ENCODE assay signal across 8 mouse cellular contexts in the genomic region with DNA sequence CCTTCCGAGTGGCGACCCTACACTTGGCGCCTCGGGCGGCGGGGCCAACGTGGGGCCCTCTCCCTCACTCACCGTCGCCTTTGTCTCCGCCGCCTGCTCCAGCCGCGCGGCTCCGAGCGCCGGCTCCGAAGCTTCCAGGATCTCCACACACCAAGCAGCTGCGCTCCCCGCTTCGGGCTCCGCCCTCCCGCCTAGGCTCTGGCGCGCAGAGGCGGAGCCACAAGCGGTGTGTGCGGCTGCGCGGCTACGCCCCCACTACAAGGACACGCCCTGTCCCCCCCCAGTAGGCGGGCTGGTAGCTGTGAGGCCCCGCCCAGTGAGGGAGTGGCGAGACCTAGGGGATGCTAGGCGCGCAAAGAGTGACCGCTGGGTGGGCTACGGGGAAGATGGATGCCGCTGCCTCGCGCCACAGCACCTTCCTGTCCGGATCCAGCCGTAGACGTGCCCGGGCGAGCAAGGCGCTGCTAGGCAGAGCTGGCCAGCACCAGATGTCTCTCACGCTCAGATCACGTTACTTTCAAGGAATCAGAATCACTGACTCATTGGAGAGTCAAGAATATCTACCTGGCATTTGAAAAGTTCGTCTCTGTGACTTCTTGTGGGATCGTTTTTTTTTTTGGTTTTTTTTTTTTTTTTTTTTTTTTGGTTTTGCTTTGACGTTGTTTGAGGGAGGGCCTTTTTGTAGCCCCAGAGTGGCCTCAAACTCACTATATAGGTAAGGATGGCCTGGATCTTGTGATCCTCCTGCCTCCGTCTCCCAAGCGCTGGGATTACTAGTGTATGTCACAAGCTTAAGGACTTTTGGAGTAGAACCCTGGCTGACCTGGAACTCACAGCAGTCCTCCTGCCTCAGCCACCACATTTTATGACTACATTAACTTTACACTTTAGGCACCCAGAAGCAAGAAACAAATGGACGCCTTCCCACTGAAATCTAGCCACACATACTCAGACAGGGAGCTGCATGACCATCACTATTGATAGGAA. TPM values are rescaled to one million over a fixed set of nuclear protein-coding genes. Genes with fewer than 3 reads are reported as not detected.
A peak's percentile ranks its signal among the peaks of the same experiment; 100 is the strongest.
DNase-seq lines count a peak whose midpoint lies in the region; ATAC-seq lines count a peak whose summit lies in the region.

A gene (minus strand): TSS at position 188 of the 987 bp plus-strand sequence.

- ATAC-seq in megakaryocyte progenitor cell, adult 5-6 weeks (replicated peaks; ENCODE audit: poor library complexity) = peak; percentile 98

- DNase-seq in adipocyte (ENCODE audit: low spot score) = peak; percentile 93
- DNase-seq in embryo, embryonic 10 days (ENCODE audit: low spot score) = peak; percentile 99
- peak; percentile 96 for DNase-seq in gastrocnemius, postnatal 10 days
- peak; percentile 97 for DNase-seq in induced T-regulatory cell, adult 2 months (ENCODE audit: low read depth)
- DNase-seq in left cerebral cortex, adult 9 months (ENCODE audit: low spot score in 2 of 2) = peak; percentile 93 to 96
- DNase-seq in right cerebral cortex, postnatal 14 days = peak; percentile 93
- DNase-seq in urinary bladder, postnatal 36 days (ENCODE audit: low spot score in 2 of 2) = peak; percentile 95 to 96

RNA-seq across cellular contexts. Expression of the gene that starts here (rescaled TPM):
- total RNA-seq in gastrocnemius, postnatal 10 days (2021) = 10 to 100 TPM; 22.1 to 22.5 TPM
- 39.1 and 41.1 TPM in 2 replicates for total RNA-seq in megakaryocyte progenitor cell, adult 5-6 weeks (2015)
- 51.9 and 52.0 TPM in 2 replicates for total RNA-seq in megakaryocyte progenitor cell, adult 5-6 weeks (2017)

Comparison
In these comparisons a context has a peak if more than half of its experiments do, and no peak if none do; other contexts are left out.
1. Peak in every context shown above with its lines: DNase-seq and ATAC-seq.